In genomic region chrX:56667296-56667695, GRCm38 (mm10) we compare ENCODE assay signal across 12 mouse cellular contexts. TPM values are rescaled to one million over a fixed set of nuclear protein-coding genes. Genes with fewer than 3 reads are reported as not detected.
DNase-seq lines count a peak whose midpoint lies in the region; ATAC-seq and TF ChIP-seq lines count a peak whose summit lies in the region.
"Had no signal": no experiment of that assay in that cellular context is flagged by ENCODE, and none has a peak within 500 bp of the region (broad histone marks: within the 10 kb centered on the region; RNA-seq: fewer than 3 reads in every experiment).

No protein-coding gene starts in this region.

- H3K4me1 ChIP-seq in forebrain, embryonic 16.5 days (replicated peaks; ENCODE audit: control insufficient read depth, insufficient read depth, low read length) = no peaks in the 10 kb centered on the region; the same call in 1 of the 2 replicates
- no peaks in the 10 kb centered on the region for H3K4me1 ChIP-seq in forebrain, embryonic 11.5 days (replicated peaks; ENCODE audit: control insufficient read depth, insufficient read depth, low read length)
- no peaks in the 10 kb centered on the region for H3K4me1 ChIP-seq in kidney, embryonic 14.5 days (ENCODE audit: control insufficient read depth, insufficient read depth, low read length)
- H3K4me1 ChIP-seq in liver, postnatal 0 days (ENCODE audit: insufficient read depth) = no peaks in the 10 kb centered on the region
- H3K4me1 ChIP-seq: neural tube, embryonic 12.5 days had no signal

- 66% methylated on average over 6 of the region's 6 CpGs for WGBS in forebrain, embryonic 16.5 days
- WGBS in forebrain, embryonic 11.5 days = 91% methylated on average over 6 of the region's 6 CpGs
- WGBS in kidney, embryonic 14.5 days = 87% methylated on average over 6 of the region's 6 CpGs
- WGBS in liver, postnatal 0 days (ENCODE audit: insufficient replicate concordance) = 76% methylated on average over 6 of the region's 6 CpGs

- H3K36me3 ChIP-seq in forebrain, embryonic 16.5 days (ENCODE audit: control insufficient read depth, insufficient read depth) = no peaks in the 10 kb centered on the region
- H3K36me3 ChIP-seq in forebrain, embryonic 11.5 days (ENCODE audit: control insufficient read depth, insufficient read depth, low read length) = no peaks in the 10 kb centered on the region
- H3K36me3 ChIP-seq in kidney, embryonic 14.5 days (ENCODE audit: control insufficient read depth, insufficient read depth, low read length) = no peaks in the 10 kb centered on the region
- H3K36me3 ChIP-seq in liver, postnatal 0 days (replicated peaks; ENCODE audit: insufficient read depth, low read length) = no peaks in the 10 kb centered on the region
- H3K36me3 ChIP-seq: neural tube, embryonic 12.5 days had no signal

- no peak overlapping the region for H3K27ac ChIP-seq in forebrain, embryonic 16.5 days (ENCODE audit: low read length)
- no peak overlapping the region for H3K27ac ChIP-seq in forebrain, embryonic 11.5 days (ENCODE audit: low read depth, low read length)
- H3K27ac ChIP-seq in kidney, embryonic 14.5 days (ENCODE audit: low read depth, low read length) = no peak overlapping the region
- no peak overlapping the region for H3K27ac ChIP-seq in liver, postnatal 0 days (ENCODE audit: low read depth)
- H3K27ac ChIP-seq: neural tube, embryonic 12.5 days had no signal

- no peaks in the 10 kb centered on the region for H3K9me3 ChIP-seq in forebrain, embryonic 16.5 days (ENCODE audit: control insufficient read depth, low read length)
- no peaks in the 10 kb centered on the region for H3K9me3 ChIP-seq in forebrain, embryonic 11.5 days (ENCODE audit: control insufficient read depth, low read length)
- no peaks in the 10 kb centered on the region for H3K9me3 ChIP-seq in kidney, embryonic 14.5 days (ENCODE audit: control insufficient read depth, low read length)
- no peaks in the 10 kb centered on the region for H3K9me3 ChIP-seq in liver, postnatal 0 days (ENCODE audit: low read length)
- H3K9me3 ChIP-seq: neural tube, embryonic 12.5 days had no signal

- TF ChIP-seq EP300 in liver, postnatal 0 days (IDR thresholded peaks at IDR 0.05; ENCODE audit: low read depth) = no peak

- no peak overlapping the region for H3K9ac ChIP-seq in forebrain, embryonic 16.5 days (replicated peaks; ENCODE audit: low read depth, low read length)
- no peak overlapping the region for H3K9ac ChIP-seq in forebrain, embryonic 11.5 days (ENCODE audit: low read length)
- H3K9ac ChIP-seq in kidney, embryonic 14.5 days (ENCODE audit: low read depth, low read length) = no peak overlapping the region
- no peak overlapping the region for H3K9ac ChIP-seq in liver, postnatal 0 days (replicated peaks)
- H3K9ac ChIP-seq: neural tube, embryonic 12.5 days had no signal

- no peaks in the 10 kb centered on the region for H3K27me3 ChIP-seq in forebrain, embryonic 16.5 days (replicated peaks; ENCODE audit: control insufficient read depth, insufficient read depth, low read length)
- H3K27me3 ChIP-seq in forebrain, embryonic 11.5 days (ENCODE audit: control insufficient read depth, insufficient read depth, low read length) = no peaks in the 10 kb centered on the region
- no peaks in the 10 kb centered on the region for H3K27me3 ChIP-seq in kidney, embryonic 14.5 days (ENCODE audit: control insufficient read depth, insufficient read depth, low read length)
- no peaks in the 10 kb centered on the region for H3K27me3 ChIP-seq in liver, postnatal 0 days (ENCODE audit: insufficient read depth, low read length)
- H3K27me3 ChIP-seq: neural tube, embryonic 12.5 days had no signal

- DNase-seq in forebrain, embryonic 11.5 days (ENCODE audit: low spot score) = no peak
- DNase-seq in kidney, adult 18-20 months = peak; percentile 30
- DNase-seq in cerebellum, adult 9-10 months = peak; percentile 34
- peak; percentile 44 for DNase-seq in kidney, postnatal 14 days
- DNase-seq in c-Kit-positive CD71-positive TER-119-positive erythroid progenitor cells, embryonic 14.5 days (ENCODE audit: low spot score) = no peak
- no peak for DNase-seq in liver, postnatal 0 days

- TF ChIP-seq CTCF in liver, postnatal 0 days (IDR thresholded peaks at IDR 0.05; ENCODE audit: low read depth) = no peak

- H3K4me3 ChIP-seq in forebrain, embryonic 16.5 days (replicated peaks; ENCODE audit: low read length) = no peak overlapping the region
- H3K4me3 ChIP-seq in forebrain, embryonic 11.5 days (ENCODE audit: low read depth, low read length) = no peak overlapping the region
- no peak overlapping the region for H3K4me3 ChIP-seq in kidney, embryonic 14.5 days (ENCODE audit: low read length)
- no peak overlapping the region for H3K4me3 ChIP-seq in liver, postnatal 0 days (ENCODE audit: low read depth, low read length)
- H3K4me3 ChIP-seq: erythroblast, embryonic 14.5 days; neural tube, embryonic 12.5 days had no signal

- ATAC-seq in forebrain, embryonic 16.5 days = peak; percentile 20; the same call in 1 of the 2 replicates
- no peak for ATAC-seq in forebrain, embryonic 11.5 days (replicated peaks; ENCODE audit: low FRiP score)
- ATAC-seq in kidney, embryonic 14.5 days (ENCODE audit: low FRiP score, low TSS enrichment) = no peak
- no peak for ATAC-seq in liver, postnatal 0 days
- ATAC-seq: hindbrain, embryonic 16.5 days; Patski had no signal

- no peak overlapping the region for H3K4me2 ChIP-seq in forebrain, embryonic 16.5 days (ENCODE audit: low read length)
- H3K4me2 ChIP-seq in forebrain, embryonic 11.5 days (ENCODE audit: low read depth, low read length, severe bottlenecking) = no peak overlapping the region
- H3K4me2 ChIP-seq in kidney, embryonic 14.5 days (replicated peaks; ENCODE audit: low read depth, low read length) = no peak overlapping the region
- H3K4me2 ChIP-seq in liver, postnatal 0 days (ENCODE audit: low read depth, low read length) = no peak overlapping the region
- H3K4me2 ChIP-seq: neural tube, embryonic 12.5 days had no signal

RNA-seq across cellular contexts. Expression of gene Slc9a6, which starts 57.7 kb away (rescaled TPM):
- polyA plus RNA-seq in forebrain, embryonic 16.5 days (2015; fragmentation: Nextera tagmentation; extraction: Ambion mirVana) = 53.3 and 54.4 TPM in 2 replicates
- 12.1 and 14.6 TPM in 2 replicates for polyA plus RNA-seq in forebrain, embryonic 11.5 days (2014; fragmentation: Nextera tagmentation; extraction: Ambion mirVana)
- 5.7 and 7.3 TPM in 2 replicates for polyA plus RNA-seq in kidney, embryonic 14.5 days (2014; fragmentation: Nextera tagmentation; extraction: Ambion mirVana)
- 3.7 and 4.0 TPM in 2 replicates for polyA plus RNA-seq in liver, postnatal 0 days (2015; fragmentation: Nextera tagmentation; extraction: Ambion mirVana)

Comparison
In these comparisons a context has a peak if more than half of its experiments do, and no peak if none do; other contexts are left out.
1. DNase-seq: peak in kidney, adult 18-20 months (single experiment), cerebellum, adult 9-10 months (single experiment) and kidney, postnatal 14 days (single experiment); none in forebrain, embryonic 11.5 days (single experiment), c-Kit-positive CD71-positive TER-119-positive erythroid progenitor cells, embryonic 14.5 days (single experiment) and liver, postnatal 0 days (single experiment).